Mouse (Mus musculus): ENCODE data around the gene 4930404H24Rik.
A peak's percentile ranks its signal among the peaks of the same experiment; 100 is the strongest.

The 4930404H24Rik gene

DNA sequence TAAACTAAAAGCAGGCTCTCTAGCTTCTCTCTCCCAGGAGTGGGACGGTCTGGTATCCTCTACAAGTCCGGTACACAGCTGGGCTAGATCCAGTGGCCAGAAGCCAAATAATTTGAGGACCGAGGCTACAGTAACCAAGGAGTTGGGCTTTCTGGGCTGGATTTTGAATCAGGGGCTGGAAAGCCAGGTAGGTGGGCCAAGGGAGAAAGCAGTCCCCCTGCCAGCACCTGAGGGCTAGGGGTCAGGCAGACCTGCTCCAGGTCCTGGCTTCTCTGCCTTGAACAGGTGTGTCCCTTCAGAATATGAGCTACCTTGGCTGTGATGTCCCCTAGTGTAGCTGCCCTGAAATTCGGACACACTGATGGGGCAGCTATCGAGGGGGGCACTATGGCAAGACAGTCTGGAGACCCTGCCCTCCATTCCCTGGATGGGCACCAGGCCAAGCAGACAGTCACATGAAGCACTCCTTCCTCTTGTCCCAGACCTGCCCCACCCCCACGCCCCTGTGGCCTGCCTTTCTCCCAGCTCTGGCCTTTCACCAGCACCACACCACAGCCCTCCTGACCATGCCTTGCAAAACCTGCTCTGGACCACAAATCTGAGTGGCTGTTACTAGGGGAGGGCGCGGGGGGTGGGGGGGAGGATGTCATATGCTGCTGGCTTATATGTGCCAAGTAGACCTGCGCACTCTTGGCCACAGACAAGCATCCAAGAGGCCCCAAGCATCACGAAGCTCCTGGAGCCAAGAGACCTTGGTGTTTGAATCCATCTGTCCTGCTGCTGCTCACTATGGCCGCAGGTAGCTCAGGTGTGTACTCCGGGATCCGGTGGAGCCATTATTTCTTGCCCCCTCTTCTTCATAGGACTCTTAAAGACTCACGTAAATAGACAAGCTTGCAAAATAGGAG is 20.1 kb downstream of the 4930404H24Rik start:
- DNase-seq: peak; percentile 38

DNA sequence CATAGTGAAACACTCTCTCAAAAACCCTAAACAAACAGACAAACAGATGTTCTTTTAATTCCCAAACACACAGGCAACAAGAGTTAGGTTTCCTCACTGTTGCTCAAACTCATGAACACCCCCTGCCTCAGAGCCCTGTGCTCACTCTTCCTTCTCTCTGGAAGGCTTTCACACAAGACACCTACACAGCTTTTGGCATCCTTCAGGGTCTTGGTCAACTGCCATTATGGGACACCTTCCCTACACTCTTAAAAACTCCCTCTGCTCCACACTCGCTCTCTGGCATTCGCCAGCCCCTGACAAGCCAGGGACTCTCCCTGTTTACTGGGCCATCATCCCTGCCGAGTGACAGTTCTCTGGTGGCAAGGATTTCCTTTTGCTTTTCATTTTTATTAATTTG is 21.4 kb downstream of the 4930404H24Rik start:
- no peak for DNase-seq

DNA sequence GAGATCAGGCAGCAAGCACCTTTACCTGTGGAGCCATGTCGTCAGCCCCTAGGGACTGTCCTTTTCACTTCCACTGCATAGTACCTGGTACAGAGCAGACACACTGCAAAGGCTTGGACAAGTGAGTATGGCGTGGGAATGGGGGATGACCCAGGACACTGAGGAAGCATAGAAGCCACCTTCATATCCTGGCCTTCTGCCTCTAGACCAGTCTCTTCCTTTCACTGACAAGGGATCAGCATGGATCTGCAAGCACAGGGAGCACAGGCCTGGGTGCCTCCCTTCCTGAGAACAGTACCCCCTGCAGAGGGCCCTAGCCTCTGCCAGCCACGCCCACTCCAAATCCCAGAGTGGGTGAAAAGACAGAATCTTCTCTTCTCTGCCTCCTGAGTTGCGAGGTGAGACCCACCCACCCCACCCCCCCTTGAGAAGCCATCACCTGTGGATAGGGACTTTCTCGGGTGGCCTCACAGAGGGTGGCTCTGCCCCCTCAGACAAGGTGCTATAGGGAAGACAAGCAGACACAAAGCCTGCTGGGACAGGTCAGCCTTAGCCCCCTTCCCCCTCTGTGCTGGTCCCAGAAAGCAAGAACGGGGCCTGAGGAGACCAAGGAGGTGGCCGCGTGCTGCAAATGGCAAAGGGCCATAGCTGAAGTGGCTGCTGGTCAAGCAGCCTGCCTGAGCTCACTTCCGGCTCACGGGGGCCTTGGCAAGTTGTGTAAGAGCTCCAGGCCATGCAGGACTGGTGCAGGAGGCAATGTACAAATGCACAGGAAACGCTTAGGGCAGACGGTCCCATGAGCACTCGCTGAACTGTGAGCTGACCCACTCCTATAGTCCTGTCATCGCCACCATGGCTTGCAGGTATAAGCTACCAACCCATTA is 22.1 kb downstream of the 4930404H24Rik start:
- DNase-seq: no peak

DNA sequence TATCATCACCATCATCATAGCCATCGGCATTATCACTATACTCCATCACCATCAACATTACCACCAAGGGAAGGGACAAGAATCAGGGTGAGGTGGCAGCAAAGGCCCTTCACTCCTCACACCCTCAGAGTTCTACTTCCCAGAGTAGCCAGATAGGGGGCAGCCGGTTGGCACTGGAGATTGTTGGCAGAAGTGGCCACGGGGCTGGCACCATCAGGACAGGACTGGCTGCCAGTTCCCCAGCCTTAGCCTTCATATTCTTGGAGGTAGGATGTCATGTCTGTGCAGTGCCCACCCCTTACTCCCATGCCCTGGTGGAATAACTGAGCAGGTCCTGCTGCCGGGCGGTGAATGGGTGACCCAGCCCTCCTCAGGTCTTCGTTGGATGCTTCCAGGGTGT is 23.0 kb downstream of the 4930404H24Rik start:
- no peak for DNase-seq

DNA sequence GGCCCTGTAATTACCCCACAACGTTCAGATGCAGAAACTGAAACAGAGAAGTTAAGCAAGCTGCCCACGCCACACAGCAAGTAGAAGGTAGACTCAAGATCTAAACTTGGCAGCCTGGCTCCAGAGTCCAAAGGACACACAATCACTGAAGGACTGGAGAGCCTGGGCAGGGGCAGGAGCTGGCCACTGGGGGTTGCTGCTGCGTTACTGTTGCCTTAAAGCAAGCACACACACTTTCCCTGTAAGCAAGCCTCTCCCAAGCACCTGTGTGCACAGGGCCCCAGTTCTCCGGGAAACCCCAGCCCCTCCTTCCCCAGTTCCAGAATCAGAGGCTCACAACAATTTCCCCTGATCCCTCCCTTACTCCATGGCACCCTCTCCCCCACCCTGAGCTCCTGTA is 24.4 kb downstream of the 4930404H24Rik start:
- DNase-seq: no peak

DNA sequence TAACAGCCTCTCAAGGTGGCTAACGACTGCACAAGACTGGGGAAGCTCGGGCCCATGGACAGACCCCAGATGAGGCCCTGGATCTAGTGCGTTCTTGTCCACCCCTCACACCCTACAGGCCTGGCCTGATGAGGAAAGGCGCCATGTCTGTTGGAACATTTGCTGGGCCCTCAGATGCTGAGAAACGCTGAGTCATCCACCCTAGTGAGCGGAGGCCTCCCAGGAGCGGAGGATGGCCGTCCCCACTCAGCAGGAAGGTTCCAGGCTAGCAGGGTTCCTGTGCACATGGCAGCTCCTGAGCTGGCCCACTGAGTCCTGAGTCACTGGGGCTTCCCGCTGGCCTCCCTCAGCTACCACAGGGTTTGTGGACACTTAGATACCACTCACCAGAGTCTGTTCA is 27.5 kb downstream of the 4930404H24Rik start:
- DNase-seq: no peak

DNA sequence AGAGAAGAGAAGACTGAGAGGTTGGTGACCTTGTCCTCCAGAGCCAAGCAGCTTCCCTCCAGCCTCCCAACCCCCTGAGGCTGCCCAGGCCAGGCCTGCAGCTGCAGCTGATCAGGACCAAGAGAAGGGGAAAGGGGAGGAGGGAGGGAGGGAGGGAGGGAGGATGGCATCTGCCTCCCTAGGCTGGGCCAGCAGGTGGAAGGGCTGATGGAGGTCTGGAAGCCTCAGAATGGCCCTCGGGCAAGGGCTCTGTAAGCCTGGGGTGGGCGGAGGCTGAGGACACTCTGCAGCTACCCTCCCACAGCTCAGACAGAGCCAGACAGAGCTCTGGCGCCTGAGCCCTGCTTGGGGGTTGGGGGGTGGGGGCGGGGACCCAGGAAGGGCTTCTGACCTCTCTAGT is 29.7 kb downstream of the 4930404H24Rik start:
- DNase-seq: peak; percentile 91

DNA sequence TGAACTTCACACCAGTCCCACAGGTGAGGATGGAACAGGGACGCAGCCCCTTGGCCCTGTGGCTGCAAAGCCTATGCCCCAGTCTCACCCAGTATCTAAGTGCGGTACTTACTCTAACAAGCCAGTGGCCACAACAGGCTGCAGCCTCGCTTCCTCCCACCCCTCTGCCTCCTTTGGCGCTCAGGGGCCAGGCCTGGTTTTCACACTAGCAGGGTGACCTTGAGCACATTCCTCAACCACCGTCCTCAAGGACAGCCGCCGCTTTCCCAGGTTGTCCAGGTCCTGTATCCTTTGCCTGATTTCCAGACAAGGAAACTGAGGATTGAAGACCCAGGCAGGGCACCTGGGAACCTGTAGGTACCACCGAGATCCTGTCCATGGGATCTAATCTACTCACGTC is 30.6 kb downstream of the 4930404H24Rik start:
- no peak for DNase-seq

DNA sequence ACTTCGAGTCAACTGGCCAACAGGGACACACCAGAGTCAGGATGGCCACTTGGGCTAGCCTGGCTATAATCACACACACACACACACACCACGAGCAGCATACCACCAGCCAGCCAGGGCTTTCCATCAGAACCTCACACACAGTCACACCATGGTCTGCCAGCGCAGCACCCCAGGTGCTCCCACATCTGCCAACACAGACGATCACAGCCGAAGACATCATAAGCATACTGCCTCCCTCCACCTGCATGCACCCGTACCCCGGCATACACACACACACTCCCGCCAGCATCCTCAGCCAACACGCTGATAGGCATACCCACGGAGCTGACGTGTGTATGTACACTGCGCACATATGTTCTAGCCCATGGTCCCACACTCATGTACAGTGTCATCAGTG is 31.1 kb downstream of the 4930404H24Rik start:
- DNase-seq: no peak

DNA sequence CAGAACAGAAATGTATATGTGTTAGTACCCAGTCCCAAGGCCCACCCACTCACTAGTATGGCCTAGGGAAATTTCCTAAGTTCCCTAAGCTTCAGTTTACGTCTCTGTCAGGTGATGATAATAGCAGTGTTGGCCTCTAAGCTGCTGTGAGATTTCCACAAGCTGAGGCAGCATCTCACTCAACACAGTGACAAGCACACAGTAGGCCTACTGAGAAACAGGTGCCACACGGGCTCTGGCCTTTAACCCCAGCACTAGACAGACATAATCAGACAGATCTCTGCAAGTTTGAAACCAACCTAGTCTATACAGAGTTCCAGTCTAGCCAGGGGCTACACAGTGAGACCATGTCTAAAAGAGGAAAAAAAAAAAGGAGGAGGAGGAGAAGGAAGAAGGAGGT is 32.1 kb downstream of the 4930404H24Rik start:
- no peak for DNase-seq

DNA sequence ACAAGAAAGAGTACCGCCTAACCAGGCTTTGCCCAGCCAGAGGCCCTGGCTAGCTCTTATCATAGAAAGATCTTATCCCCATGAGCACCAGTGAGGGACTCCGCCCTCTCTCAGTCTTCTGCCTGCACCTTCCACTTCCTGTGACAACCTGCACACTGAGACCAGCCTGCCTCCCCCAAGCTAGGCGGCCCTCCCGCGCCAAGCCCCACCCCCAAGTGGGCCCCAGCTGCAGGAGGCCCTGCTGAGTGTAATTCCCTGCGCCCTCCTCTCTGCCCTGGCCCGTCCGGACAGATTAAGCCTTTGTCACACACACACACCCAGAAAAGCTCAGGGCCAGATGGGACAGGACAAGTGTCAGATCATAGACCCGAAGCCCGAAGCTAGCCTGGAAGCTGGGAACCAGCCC is 33.3 kb downstream of the 4930404H24Rik start:
- peak; percentile 86 for DNase-seq

DNA sequence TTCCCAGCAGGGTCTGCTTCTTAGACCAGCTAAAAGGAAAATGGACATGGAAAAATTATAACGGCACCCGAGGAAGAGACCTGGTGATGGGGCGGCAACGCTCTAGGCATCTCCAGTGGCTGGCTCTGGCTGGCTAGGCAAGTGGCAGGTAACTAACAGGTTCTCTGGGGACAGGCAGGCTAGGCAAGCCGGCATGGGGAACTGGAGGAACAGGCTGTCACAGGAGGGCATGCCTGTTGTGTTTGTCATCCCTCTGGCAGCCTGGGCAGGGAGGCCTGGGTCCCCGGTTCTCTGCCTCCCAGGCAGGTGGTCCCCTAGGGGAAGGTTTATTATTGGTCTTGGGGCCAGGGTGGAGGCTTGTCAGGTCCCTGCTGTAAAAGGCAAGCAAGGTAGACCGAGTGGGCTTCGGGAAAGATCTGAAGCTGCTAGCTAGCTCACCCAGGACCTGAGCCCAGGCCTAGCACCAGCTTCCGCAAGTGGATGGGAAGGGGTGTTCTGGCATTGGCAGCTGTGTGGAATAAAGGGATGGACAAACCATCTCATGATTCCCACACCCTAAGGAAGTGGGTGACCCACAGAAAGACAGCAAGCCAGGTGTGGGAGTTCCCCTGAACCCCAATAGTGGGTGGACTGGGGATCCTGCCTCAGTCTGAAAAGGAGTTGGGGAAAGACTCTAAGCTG is 34.4 kb downstream of the 4930404H24Rik start:
- no peak for DNase-seq

DNA sequence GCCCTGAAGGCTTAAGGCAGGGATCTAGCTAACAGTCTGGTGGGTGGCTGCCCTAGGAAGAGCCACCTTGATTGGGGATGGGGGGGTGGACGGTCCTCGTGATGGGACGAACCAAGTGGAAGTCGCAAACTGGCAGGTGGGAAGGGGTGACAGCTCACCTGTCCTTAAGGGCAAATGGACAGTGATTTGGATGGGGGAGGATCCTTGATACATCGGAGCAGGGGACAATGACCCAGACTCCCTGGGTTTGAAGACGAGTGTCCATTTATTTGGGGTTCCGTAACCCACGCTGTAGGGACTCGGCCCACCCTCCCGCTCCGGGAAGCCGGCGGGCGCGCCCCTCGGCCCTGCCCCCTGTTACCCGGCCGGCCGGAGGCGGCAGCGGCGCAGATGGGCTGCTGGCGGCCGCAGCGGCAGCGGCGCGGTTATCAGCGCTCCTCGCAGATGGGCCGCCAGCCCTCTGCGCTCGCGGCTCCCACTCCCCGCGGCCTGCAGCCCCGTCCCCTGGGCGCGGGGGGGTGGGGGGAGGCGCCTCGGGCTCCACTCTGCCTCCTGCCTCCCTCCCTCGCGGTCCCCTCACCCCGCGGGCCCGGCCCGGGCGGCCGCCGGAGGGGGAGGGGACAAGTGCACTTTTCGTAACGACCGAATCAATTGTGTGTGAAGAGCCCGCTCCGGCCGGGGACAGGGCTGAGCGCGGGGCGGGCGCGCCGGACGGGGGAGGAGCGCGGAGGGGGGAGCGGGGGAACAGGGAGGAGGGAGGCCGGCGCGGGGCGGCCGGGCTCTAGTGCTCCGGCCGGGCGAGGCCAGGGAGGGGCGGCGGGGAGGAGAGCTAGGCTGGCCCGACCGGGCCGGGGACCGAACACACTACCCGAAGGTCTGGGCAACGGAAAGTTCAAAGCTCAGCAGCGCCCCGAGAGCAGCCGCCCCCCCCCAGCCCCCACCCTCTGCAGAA is 35.3 kb downstream of the 4930404H24Rik start:
- peak; percentile 90 for DNase-seq

DNA sequence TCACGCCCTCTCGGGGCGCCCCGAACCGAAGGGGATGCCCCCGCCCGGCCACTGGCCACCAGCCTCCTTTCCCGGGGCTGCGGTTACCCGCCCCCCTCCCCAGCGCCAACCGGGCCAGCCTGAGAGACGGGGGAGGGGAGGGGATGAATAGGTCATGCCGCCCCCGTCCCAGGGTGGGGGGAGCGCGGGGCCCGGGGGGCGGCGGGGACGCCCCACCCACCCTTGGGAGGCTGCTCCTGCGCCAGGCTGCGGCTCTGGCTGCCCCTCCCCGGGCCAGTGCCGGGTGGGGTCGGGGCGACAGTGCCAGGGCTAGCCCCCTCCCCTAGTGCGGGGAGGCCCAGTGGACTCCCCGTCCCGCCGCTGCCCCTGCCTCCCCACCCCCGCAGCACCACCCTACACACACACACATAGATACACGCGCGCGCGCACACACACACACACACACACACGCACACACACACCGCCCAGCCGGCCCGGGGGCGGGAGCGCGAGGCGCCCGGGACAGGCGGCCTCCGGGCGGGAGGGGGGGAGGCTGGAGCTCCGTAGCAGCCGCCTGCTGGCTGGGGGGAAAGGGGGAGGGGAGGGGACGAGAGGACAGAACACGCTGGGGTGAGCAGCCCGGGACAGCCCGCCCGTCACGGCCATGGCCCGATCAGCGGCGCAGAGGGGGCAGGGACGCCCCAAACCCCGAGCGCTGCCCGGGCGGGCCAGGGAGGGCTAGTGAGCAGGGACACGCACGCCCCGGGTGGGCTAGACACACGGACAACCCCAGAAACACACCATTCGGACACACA is 36.2 kb downstream of the 4930404H24Rik start:
- DNase-seq: peak; percentile 82

DNA sequence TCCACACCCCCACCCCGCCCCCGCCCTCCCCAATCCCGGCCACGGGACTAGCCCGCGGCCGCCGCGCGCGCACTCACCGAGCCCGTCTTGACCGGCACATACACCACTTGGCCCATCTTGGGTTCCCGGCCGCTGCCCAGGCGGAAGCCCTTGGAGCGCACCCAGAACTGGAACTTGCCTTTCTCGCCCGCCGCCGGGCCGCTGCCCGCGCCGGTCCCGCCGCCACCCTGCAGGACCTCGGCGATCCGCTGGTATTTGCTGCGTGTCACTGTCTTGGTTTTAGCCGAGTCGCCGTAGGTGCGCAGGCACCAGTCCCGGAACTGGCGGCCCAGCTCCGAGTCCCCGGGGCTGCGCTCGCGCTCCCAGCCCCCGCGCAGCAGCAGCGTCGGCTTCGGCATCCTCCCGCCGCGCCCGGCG is 36.8 kb downstream of the 4930404H24Rik start:
- peak; percentile 68 for DNase-seq

DNA sequence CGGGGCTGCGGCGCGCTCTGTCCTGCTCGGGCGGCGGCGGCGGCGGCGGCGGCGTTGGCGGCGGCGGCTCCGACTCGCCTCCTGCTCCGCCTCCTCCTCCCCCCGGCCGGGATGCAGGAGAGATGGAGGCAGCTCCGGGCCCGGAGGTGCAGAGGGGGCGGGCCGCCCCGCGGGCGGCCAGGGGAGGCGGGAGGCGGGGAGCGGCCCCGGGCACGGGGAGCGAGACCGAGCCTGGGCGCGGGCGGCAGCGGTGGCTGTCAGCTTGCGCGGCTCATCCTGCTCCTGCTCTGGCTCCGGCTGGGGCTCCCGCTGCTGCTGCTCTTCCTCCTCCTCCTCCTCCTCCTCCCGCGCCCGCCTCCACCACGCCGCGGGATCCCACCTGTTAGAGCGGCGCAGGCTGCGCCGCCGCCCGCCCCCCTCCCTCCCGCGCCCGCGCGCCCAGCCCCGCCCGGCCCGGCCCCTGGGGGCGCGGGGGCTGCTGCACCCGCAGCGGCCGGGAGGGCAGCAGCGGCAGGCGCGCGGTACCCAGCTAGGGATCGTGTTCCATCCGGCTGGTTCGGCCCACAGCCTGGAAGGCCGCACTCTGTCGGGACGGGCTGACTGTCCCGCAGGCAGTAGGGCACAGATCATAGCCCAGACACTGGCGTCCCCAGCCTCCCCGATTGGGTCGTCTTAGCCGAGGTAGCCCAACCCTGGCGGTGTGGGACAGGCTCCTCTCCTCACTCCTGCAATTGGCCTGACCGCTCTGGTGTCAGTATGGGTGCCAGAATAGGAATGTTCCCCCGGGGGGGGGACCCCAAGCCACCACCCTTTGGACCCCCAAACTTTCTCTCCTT is 37.6 kb downstream of the 4930404H24Rik start, which contains the start of gene Nol4l:
Nol4l (minus strand) TSS at position 41 of the 836 bp plus-strand sequence.
- DNase-seq: peak; percentile 70

DNA sequence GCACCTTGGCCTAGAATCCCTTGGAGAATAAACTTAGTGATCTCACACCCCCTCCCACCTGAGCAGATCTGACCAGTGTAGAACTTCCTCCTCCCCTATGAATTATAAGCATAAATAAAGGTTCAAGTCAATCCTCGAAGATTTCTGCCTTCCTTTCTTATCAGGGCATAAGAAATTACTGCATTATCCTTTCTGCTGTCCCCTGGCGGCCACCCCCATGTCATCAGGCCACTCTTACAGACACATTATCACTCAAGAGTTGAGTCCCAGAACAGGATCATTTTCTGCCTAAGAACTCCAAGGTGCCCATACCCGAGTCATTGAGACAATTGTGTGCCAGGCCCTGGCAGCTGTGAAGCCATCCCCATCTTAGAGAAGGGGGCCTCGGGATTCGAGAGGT is 38.4 kb downstream of the 4930404H24Rik start:
- no peak for DNase-seq

DNA sequence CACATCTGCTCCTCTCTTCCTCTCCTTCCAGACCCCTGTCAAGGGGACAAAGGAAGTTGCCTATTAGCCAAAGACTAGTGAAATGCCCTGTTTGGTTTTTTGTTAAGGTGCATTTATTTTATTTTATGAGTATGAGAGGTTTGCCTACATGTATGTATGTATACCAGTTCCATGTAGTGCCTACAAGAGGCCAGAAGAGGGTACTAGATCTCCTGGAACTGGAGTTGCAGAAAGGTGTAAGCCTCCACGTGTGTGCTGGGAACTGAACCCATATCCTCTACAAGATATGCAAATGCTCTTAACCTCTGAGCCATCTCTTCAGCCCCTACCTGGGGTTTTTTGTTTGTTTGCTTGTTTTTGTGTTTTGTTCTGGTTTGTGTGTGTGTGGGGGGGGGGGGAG is 41.4 kb downstream of the 4930404H24Rik start:
- no peak for DNase-seq

DNA sequence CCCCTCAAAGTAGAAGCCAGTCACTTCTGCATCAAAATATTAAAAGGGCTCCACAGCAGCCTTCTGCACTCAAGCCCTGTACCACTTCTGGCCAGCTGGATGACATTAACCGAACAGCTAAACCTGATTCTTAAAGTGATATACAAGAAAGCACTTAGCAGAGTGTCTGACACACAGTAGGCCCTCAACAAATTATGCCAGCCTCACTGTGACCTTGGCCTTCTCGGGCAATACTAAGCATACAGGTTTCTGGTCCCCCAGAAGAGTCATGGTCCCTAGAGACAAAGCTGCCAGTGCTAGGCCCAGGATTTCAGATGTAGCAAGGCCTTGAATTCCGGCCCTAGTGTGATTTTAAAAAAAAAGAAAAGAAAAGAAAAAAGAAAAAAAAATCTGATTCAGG is 46.3 kb downstream of the 4930404H24Rik start:
- no peak for DNase-seq
